Mouse (Mus musculus) left cerebral cortex, adult 18-20 months (tissue): ENCODE data around the gene Oprd1. TPM values are rescaled to one million over a fixed set of nuclear protein-coding genes. Genes with fewer than 3 reads are reported as not detected.

Source experiments
- DNase-seq, 2 experiments: peaks; one replicate each; pipeline ENCODE4 v3.0.0; 2021 to 2022; ENCODE audit warnings: low spot score in 2 of 2, mixed read lengths in 1 of 2
- total RNA-seq, 2 experiments: library from RNA; stranded (reverse); gene quantifications; 2 replicates each; pipeline ENCODE4 v1.2.3; 2021

The Oprd1 gene
- total RNA-seq, 2 experiments from 2014 or later = 21.6 TPM

DNA sequence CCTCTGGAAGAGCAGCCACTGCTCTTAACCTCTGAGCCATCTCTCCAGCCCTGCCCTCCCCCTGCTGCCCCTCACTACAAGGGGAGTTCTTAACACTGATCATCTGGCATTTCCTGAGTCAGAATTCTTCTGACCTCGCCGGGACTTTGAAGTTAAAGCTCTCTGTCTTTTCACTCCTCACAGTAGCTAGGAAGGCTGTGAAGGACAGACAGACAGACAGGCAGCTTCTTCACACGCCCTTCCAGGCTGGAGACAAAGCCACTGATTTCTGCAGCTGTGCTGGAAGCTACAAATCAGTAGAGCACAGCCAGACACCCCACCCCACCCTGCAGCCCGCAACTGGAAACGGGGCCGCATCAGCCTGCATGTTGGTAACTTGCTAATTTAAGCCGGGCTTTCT lies 7.3 kb downstream of the Oprd1 start:
- no peak for DNase-seq

DNA sequence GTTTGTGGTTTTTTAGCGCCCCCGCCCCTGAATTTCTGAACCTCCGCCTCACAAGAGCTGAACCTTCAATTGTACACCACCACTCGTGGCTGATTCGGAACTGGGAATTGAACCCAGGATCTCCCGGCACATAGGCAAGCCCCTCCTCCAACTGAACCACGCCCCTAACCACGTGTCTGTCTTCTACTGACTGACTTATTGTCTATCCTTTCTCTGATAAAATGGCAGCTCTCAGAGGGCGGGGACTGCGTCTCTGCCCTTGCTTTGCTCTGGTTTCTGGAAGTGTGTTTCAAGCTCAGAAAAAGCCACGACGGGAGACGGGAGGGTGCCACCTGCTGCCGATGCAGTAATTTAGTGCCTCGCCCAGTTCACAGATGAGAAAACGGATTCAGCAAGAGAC lies 10.4 kb downstream of the Oprd1 start:
- no peak for DNase-seq

DNA sequence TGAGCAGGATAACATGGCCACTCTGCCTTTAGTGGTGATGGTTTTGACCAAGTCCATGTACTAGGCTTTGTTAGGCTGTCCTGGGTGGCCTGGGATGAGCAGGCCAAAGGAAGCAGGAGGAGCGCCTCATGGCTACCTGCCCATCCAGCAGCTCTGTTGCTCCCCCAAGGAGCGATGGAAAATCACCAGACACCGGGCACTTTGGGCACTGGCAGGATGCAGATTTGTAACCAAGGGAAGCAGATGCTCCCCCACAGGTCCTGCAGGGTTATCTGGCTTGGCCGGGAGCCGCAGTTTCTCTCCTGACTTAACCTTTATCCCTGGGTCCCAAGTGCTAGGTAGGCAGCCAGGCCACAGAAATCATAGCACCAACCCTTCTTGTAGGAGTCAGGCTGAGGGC lies 10.9 kb downstream of the Oprd1 start:
- no peak for DNase-seq

DNA sequence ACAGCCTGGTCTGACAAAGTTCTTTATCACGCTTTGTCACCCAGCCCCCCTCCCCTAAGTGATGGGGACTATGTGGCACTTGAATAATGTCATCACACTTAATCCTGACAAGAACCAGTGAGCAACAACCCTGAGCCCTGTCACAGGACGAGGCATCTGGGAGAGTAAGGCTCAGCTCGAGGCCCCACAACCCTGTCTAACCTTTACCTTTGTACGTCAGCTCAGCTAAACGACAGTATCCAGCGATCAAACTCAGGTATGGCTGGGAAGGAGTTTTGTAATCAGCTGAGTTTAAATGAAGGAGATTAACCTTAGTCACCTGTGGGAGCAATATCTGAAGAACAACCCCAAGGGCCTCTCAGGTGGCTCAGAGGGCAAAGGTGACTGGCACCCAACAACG lies 12.0 kb downstream of the Oprd1 start:
- DNase-seq = no peak

DNA sequence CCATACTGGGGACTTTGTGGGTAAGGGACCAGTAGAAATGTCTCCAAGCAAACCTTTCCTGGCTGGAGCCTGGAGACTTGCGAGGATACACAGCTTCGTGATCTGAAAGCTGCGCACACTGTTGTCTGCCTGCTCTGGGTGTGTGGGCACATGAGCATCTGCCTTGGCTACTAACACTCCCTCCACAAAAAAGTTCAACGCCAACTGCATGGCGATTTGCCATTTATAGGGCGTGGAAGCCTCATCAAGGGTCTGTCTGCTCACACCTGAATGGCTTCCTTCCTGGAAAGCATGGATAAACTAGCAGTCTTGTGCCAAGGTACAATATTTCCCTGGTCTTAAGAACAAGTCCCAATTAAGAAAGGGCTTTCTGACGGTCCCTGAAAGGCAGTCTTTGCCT lies 12.5 kb downstream of the Oprd1 start:
- peak; percentile 30 to 56 for DNase-seq

DNA sequence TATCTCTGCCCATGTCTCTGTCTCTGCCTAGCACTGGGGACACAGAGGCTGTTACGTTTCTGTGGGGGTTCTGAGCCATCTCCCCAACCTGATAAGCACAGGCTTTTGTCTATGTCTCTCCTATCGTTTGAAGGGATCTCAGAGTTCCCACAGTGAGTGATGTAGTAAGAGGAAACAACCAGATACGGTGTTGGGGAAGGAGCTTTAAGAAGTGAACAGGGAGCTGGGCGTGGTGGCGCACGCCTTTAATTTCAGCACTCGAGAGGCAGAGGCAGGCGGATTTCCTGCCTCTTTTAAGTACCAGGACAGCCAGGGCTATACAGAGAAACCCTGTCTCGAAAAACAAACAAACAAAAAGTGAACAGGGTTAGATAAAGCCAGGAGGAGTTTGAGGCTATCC lies 13.2 kb downstream of the Oprd1 start:
- DNase-seq = no peak

DNA sequence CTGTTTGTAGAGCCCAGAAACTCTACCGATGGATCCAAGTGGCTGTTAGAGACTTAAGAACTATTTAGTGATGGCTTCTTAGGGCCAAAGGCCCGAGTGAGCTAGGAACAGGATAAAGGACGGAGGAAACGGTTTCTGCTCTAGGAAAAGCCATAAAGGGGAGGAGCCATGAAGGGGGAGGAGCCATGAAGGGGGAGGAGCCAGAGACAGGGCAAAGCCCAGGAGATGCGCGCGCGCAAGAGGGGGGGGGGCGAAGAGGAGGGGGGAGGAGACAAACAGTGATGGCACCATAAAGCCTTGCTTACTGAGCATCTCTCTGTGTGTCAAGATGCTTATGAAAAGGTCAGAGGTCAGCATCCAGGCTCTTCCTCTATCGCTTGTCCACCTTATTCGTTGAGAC lies 13.6 kb downstream of the Oprd1 start:
- no peak for DNase-seq

DNA sequence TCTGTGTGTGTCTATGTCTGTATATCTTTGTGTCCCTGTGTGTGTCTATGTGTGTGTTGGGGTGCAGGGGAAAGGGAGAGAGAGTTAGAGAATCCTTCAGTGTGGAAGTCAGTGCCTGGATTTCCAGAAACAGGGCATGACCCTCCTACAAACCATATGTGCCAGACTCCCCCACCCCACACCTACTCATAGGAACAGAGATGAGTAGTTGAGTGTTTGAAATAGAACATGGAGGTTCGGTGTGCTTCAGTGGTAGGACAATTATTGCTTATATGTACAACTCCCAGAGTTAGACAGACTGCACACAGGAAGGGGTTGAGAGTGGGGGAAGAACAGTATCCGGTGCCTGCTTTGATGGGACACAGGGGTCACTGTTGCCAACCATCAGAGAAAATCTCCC lies 14.2 kb downstream of the Oprd1 start:
- peak; percentile 39 to 59 for DNase-seq

DNA sequence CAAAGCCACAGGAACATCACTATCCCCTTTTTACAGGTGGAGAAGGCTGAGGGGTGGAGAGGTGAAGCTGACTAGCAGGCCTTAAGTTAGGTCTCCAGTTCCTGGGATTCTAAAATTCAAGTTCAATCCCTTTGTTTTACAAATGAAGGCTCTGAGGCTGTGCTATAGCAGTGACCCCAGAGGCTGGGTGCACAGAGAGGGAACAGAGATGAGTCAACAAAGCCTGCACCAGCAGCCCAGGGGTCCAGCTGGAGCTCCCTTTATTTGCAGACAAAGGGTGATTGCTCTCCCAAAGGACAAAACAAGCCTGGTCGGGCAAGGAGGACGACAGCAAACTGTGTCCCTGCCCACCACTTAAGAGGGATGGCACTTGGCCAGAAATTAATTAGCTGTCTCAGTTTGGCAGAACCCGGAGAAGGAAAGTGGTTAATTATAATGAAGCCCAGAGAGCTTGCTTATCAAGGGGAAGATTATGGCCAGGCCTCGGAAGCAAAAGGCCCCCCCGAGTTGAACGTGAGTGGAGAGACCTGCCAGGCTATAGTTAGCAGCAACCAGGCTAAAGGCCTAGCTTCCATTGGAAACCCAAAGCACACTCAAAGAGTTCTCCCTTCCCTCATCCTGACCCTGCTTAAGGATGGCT lies 15.2 kb downstream of the Oprd1 start:
- no peak for DNase-seq

DNA sequence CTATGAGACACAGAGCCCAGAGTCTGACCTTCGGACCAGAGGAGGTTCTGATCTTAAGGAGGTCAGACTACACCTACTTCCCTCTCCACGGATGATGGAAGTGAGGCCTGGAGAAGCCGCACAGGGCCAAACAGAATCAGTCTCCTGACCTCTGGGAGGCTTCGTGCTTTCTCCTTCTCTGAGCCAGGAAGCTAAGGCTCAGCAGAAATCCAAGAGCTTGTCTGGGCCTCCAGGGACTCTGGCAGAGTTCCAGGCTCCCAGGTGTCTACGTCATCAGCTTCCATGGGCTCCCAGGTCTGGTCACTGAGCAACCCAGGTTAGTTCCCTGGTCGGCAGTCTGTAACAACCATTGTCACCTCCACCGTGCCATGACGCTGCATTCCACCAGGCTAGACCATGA lies 17.2 kb downstream of the Oprd1 start:
- DNase-seq = no peak

DNA sequence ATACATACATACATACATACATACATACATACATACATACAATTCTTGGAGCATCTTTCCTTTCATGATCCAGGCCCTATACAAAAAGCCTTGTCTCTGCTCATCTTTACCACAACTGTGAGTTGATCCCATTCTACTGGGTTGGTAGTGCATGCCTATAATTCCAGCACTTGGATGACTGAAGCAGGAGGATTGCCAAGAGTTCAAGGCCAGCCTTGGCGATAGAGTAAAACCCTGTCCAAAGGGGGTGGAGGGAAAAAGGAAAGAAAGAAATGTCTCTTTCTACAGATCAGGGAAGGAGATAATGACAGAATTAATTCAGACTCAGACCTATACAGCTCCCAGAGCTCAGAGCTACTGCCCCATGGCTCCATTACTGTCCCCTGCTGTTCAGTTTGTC lies 21.1 kb downstream of the Oprd1 start:
- DNase-seq = no peak

DNA sequence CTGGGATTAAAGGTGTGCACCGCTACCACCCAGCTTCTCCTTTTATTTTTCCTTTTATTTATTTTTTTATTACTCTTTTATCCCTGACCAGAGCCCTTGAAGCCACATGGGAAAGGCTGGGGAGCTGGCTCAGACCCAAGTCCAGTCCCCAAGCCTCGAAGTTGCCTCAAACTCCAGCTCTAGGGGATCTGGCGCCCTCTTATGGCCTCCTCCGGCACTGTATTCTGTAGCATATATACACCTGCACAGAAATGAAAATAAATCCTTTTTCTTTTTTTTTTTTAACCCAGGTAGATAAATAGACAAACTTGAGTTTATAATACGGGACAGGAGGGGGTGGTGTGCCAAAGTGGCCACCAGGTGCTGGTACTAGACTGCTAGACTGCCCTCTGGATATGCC lies 22.6 kb downstream of the Oprd1 start:
- DNase-seq = no peak

DNA sequence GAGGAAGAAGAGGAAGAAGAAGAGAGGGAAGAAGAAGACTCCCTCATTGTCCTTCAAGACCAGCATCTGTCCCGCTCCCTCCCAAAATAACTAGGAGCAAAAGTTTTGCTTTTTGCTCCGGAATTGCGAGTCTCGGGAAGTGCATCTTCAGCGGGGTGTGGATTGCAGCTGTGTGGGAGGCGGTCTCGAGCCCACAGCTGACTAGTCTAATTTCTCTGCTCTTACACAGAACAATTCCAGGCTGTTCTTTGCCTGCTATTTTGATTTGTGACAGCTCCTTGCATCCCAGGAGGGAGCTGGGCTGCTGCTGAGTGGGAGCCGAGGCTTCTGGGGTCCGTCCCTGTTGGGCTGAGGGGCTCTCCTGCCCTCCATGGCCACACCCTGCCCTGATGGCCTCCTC lies 24.7 kb downstream of the Oprd1 start:
- peak; percentile 15 to 52 for DNase-seq

DNA sequence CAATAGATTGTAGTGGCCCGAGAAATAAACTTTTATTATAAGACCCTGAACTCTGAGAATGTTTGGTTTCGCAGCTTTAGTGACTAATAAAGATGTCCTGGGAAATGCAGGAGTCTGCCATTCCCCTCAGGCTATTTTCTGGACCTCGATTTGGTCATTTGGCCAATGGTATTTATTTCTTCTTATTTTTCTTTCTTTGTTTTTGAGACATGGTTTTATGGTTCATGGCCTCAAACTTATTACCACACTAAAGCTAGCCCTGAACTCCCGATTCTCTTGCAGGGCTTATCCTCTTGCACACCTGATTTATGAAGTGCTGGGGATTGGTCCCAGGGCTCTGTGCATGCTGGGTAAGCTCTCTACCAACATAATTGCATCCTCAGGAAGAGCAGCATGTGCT lies 28.0 kb downstream of the Oprd1 start:
- DNase-seq = no peak

DNA sequence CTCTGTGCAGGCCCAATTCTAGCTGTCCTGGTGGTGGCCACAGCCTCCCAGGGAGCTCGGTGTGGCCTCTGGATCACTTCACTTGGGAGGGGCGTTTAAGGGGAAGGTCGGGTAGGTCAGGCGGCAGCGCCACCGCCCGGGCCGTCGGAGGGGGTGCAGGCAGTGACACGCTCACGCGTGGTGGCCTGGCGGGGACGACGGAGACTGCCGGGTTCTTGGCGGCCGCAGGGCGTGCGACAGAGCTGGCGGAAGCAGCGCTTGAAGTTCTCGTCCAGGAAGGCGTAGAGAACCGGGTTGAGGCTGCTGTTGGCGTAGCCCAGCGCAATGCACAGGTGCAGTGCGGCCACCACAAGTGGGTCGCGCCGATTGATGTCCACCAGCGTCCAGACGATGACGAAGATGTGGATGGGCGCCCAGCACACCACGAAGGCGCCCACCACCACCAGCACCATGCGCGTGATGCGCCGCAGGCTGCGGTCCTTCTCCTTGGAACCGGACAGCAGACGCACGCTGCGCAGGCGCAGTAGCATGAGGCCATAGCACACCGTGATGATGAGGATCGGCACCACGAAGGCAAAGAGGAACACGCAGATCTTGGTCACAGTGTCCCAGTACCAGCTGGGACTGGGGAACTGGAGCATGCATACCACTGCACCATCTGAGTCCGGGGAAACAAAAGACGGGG lies 30.7 kb downstream of the Oprd1 start:
- no peak for DNase-seq

DNA sequence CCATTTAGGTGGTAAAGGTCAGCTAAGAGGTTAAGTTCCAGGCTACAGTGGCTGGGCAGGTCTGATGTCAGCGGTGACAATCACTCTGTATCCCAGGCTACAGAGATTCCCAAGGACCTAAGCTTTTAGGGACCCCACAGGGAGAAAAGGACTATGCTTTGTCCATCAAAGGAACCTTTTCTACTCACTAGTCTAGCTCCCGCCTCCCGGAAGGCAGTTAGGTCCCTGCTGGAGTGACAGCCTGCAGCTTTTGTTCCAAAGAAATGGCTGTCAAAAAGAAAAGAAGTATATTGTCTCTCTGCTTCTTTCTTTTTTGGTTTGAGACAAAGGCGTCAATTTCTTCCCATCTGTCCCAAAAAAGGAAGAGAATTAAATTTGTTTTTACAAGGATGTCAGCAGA lies 33.1 kb downstream of the Oprd1 start:
- no peak for DNase-seq

DNA sequence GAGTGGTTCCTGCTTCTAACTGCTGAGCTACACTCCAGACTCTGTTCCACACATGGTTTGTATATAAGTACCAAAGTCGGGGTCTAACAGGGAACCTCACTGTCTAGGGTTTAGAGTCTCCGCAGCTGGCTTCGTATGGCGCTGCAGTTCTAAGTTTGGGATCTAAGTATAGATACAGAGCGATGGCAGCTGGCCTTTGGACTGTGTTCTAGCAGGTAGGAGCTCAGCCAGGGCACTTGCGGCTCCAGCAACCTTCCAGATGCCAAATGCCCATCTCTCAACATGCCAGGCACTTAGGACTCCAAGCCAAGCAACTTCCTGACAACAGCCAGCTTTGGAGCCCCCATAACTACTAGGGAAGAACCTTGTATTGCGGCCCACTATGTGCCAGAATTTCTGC lies 36.1 kb downstream of the Oprd1 start:
- DNase-seq = no peak

DNA sequence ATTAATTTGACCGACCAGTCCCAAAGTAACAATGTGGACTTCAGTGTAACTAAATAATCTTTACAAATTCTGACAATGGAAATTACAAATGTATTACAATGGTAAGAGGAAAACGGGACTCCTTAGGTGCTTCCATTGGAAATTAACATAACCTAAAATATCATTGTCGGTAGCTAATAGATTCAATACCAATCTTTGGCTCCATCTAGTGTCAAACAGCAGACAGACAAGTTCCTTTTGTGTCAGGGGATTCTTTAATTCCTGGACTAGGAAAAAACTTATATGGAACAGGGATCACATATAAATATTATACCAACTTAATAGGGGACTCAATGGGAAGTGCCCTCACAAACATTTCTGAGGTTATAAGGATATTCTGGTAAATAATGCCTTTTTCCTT lies 43.1 kb downstream of the Oprd1 start:
- DNase-seq = no peak

DNA sequence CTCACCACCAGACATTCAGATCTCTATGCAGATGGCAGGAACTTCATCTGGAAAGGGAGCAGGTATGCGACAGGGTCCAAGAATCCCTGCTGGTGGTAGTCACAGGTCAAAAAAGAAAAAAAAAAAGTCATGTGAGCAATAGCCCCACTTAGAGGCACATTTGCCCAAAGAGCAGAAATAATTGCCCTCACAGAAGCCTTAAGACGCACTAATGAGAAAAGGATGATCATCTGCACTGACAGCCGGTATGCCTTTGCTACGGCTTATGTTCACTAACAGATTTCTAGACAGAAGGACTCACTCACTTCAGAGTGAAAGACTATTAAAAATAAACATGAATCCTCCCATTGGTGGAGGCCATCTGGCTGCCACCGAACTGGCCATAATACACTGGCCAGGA lies 44.7 kb downstream of the Oprd1 start:
- DNase-seq = no peak

DNA sequence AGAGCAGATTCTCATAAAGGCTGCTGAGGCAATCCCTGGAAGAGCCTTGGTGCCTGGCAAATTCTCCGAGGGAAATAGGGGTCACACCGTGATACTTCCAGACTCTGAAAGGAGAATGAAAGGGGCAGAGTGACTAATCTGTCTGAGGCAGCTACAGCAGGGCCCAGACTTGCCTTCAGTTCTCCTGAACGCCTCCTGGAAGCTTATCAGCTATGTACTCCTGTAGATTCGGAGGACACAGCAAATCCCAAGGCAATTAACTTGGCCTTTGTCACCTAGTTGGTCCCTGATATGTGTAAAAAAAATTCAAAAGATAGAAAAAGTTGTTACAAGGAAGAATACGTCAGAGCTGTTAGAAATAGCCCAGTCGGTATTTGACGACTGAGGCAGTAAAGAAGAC lies 49.2 kb downstream of the Oprd1 start:
- no peak for DNase-seq

DNA sequence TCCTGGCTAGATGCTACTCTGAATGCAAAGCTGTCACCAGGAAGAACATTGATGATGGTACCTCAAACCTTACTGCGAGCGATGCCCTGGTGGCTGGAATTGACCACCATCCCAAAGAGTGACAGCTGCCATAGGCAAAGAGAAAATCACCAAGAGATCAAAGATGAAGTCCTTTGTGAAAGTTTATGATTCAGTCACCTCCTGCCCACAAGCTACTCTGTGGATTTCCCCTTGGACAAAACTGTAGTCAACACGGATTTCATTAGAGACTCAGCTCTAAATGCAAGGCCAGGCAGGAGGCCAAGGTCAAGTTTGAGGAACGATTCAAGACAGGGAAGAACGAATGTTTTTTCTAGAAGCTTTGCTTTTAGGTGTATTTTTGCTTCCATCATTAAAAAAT lies 50.4 kb downstream of the Oprd1 start:
- DNase-seq = no peak

DNA sequence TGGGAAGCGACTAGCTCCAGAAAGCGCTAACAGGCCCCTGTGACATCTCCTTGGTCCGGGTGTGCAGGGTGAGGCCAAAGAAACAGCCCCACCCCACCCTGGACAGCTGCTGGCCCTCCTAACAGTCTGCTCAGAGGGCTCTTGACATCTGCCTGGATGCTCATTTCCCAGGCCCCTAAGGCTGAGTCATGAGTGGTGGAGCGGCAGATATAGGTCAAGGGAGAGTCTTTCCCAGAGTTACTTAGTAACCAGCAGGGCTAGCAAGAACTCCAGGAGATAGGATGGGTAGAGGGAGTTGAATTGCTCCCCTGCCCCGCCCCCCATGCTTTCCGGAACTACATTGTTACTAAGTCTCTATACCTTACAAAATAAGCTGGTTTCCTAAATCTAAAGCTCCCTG lies 51.1 kb downstream of the Oprd1 start:
- DNase-seq = no peak

DNA sequence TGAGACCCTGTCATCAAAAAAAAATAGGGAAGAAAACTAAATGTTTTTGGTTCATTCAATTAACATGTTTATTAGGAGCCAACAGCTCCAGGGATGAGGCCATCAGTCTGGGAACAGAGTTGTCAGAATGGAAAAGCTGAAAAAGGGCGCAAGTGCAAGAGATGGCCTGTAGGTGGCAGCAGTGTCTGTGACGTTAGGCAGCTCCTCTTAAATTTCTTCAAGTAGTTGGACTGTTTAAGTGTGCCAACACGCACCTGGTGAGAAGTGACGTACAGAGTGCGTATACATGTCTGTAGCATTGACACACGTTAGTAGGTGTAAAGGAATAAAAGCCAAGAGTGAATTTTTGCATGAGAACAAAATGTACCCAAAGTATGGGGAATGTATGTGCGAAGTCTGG lies 55.4 kb downstream of the Oprd1 start:
- peak; percentile 68 to 72 for DNase-seq
